Mouse (Mus musculus): ENCODE measurements around the gene Dusp10. TPM values are rescaled to one million over a fixed set of nuclear protein-coding genes. Genes with fewer than 3 reads are reported as not detected.

Dusp10 gene
- total RNA-seq, 1 experiment from 2014 or later, result 15.5 TPM

DNA sequence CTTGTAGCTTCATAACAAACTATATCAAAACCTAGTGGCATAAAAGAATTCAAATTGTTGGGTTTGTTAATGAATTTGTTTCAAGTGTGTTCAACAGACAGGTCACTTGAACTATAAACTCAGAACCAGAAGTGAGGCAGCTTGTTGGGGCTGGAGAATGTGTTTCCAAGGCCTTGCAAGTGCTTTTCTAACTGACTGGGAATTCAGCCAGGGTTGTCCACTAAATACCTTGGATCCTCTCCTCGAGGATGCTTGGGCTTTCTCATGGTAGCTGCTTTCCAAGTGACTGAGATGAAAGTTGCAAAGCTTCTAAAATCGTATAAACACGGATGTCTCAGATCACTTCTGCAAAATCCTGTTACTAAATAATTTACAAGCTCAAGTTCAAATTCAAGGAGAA is 69.6 kb downstream of the Dusp10 start:
- no peak for ATAC-seq (ENCODE audit: extremely low read depth, insufficient number of reproducible peaks, low FRiP score, poor library complexity, severe bottlenecking)

DNA sequence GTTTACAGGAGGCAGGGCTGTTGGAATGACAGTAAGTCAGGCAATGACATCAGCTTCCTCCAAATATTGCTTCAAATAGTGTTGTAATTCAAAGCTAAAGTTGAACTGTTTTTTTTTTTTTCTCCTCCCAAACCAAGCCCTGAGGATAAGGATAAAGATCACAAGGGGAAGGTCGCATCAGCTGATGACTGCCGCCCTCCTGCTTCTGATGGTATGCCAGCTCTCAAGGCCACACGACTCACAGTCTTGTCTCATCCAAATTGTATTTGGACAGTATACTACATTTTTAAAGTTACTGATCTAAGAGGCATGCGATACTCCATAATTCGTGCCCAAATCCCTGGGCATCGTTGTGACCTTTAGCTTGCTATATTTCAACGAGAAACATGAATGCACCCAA is 70.1 kb downstream of the Dusp10 start:
- no peak for ATAC-seq (ENCODE audit: extremely low read depth, insufficient number of reproducible peaks, low FRiP score, poor library complexity, severe bottlenecking)

DNA sequence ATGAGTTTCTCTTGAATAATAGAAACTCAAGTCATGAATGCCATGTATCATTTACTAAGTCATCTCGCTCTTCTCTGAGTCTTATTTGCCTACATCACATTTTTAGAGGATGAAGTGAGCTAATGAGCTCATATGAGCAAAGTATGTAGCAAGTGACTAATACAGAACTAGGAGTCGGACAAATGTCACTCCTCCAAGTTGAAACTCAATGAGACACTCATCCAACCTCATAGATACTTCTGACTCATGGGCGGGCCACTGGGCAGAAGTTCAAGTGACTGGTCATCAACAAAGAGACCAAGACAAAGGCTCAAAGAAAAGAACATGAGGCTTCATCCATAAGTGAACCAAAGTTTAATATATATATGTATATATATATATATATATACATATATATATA is 71.9 kb downstream of the Dusp10 start:
- ATAC-seq (ENCODE audit: extremely low read depth, insufficient number of reproducible peaks, low FRiP score, poor library complexity, severe bottlenecking), result no peak

DNA sequence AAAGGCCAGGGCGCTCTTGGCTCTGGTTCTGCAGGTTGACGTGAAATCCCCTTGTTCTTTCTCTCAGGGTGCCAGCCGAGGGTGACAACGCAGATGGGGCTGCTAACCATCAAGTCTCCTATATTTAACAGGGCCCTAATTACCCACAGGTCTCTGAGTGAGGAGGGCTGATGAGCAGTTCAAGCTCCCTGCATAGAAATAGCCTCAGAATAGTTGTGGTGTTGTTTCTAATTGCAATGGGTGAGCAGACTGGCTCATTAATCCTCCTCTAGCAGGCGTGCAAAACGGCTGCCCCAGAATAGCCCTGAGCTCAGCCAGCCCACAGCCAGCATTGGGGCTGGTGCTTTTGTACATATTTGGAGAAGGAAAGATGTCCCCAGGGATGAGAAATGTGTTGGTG is 77.4 kb downstream of the Dusp10 start:
- ATAC-seq (ENCODE audit: extremely low read depth, insufficient number of reproducible peaks, low FRiP score, poor library complexity, severe bottlenecking), result no peak

DNA sequence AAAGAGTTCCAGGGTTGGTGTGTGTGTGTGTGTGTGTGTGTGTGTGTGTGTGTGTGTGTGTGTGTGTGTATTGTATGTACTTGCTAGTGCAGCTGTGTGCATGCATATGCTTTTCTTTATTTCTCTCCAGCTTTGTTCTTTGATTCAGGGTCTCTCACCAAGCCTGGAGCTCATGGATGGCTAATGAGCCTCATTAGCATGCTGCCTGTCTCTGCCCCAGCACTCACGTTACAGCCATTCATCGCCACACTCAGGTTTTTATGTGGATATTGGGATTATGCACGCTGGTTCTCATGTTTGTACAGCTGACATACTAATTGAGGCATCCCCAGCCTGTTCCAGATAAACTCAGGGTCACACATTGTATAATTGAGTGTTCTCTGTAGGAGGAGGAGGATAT is 81.8 kb downstream of the Dusp10 start:
- ATAC-seq (ENCODE audit: extremely low read depth, insufficient number of reproducible peaks, low FRiP score, poor library complexity, severe bottlenecking), result no peak

DNA sequence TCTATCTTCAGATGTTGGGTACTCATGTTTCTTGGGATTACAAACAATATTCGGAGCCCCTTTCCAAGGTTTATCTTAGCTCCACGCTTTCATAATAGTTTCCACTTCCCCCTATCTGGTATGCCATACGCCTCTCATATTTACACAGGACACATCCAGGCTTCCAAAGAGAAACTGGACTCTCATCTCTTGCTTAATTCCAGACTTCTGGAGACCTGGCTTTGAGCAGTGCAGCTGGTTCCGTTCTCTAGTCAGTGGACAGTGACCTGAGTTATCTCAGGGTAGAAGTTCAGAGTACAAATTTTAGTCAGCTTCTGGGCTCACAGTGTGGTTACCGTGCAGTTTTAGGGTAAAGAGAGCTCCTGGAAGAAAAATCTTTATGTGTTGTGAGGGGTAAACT is 87.3 kb downstream of the Dusp10 start:
- no peak for ATAC-seq (ENCODE audit: extremely low read depth, insufficient number of reproducible peaks, low FRiP score, poor library complexity, severe bottlenecking)

DNA sequence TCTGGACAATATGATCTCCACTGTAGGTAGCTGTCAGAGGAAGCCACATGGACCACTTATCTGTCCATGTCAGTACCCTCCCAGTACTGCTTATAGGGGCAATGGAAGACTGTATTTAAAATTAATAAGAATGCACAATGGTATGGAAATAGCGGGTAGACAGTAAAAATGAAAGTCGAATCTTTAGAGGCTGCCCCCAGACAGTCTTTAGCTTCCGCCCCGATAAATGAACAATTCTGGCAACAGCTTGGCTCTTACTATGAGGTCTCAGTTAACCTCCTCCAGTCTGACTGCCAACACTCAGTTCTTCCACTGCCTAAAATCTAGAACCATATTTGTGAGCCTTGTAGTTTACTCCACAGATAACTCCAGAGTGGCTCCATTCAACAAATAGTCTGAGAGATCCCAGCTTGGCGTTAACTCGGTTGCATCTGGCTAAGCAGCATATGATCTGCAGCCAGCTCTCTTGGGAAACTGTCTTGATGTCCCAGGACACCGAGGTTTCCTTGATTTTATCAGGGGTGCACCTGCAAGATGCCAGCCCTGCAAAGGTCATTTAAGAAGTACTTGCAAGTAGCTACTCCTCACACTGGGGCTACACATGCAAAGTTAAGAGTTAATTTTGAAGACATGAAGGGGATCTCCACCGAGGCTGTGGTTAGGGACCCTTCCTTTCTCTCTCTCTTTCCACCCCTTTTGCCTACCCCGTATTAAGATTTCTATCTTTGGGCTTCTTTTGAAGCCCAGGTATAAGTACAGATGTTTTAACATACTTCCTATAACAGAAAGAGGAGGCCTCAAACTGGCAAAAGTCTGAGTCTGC is 88.0 kb downstream of the Dusp10 start:
- no peak for ATAC-seq (ENCODE audit: extremely low read depth, insufficient number of reproducible peaks, low FRiP score, poor library complexity, severe bottlenecking)

DNA sequence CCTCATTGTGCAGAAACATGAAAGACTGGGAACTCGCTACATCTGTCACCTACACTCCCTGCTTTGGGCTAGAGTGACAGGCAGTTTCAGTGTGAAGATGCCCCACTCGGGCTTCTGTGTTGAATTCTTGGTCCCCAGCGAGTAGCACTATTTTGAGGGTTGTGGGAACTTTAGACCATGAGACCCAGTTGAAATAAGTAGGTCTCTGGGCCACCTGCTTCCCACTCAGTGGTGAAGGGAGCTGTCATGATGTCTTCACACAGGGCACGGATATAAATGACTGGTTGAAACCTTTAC is 88.6 kb downstream of the Dusp10 start:
- no peak for ATAC-seq (ENCODE audit: extremely low read depth, insufficient number of reproducible peaks, low FRiP score, poor library complexity, severe bottlenecking)

DNA sequence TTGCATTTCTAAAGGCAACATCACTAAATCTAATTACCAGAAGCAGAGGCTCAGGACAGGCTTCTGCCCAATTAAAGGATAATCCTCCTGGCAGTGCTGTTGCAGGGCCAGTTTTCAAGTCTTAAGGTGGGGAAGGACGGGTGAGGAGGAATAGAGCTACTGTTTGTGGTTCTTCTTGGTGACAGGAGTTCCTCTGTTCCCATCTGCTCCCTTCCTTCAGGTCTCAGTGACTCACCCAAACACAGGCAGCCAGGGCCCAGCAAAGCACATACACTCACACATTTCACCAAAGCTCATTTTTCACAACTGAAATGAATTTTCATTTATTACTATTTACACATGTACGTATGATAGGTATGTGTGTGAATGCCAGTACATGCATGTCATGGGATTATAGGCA is 93.7 kb downstream of the Dusp10 start:
- ATAC-seq (ENCODE audit: extremely low read depth, insufficient number of reproducible peaks, low FRiP score, poor library complexity, severe bottlenecking), result no peak

DNA sequence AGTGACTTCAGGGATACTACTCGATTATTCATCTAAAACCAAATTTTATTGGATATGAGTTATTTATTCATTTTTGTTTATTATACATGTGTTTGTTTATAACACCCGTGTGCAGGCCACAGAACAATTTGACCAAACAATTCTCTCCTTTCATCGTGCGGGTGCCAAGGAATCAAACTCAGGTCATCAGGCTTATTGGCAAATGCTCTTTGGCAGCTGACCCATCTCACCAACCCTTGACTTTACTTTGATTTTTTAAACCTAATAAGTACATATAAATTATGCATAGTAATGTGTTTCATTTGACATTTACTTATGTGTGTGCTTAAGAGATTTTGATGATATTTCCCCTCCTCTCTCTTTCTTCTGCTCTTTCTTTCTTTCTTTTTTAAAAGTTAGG is 94.3 kb downstream of the Dusp10 start:
- no peak for ATAC-seq (ENCODE audit: extremely low read depth, insufficient number of reproducible peaks, low FRiP score, poor library complexity, severe bottlenecking)

DNA sequence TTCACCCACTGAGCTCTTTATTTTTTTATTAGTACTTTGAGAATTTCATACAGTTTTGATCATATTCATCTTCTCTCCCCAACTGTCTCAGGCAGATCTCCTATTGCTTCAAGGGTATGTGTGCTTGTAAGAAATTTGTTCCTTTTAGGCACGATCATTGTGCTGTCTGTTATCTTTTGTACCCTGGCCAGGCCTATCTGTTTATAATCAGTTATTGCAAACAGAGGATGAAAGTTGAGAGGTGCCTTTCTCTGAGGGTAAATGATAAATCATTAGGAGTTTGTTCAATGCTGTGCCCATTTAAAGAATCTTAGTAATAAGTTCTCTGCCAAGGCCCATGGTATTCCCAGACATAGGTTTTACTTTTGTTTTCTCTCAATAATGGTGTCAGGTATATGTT is 95.2 kb downstream of the Dusp10 start:
- ATAC-seq (ENCODE audit: extremely low read depth, insufficient number of reproducible peaks, low FRiP score, poor library complexity, severe bottlenecking), result no peak

DNA sequence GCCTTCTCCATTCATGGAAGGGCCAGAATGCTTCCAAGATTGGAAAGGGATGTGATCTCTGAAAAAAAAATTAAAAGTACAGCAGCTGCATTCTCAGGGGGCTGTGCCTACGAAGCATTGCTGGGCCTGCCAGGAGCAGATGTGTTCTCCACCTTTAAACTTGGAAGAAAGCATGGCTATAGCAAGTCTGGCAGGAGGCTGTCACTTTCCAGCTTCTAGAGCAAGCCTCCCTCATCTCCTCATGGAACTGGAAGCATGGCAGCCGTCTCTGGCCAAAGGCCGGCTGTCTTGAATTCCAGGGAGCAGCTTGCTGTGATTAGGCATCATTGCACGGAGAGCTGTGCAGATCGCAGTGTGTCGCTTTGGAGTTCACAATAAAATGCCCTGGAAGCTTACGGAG is 104.5 kb downstream of the Dusp10 start:
- no peak for ATAC-seq (ENCODE audit: extremely low read depth, insufficient number of reproducible peaks, low FRiP score, poor library complexity, severe bottlenecking)

DNA sequence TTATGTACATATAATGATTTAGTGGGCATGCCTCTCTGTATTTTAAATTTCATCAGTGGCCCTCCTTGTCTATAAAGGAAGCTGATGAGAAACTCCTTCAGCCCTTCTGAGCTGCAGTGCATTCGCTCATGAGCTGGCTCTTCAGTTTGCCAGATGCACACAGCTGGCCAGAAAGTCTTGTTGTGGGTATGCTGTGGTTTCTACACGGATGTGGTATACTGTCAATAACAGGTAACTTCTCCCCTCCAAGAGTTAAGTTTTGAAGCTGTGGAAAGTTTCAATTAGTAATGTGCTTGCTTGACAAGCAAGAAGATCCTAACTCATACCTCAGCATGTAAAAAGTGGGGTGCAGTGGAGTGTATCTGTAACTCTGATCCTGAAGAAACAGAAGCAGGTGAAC is 104.9 kb downstream of the Dusp10 start:
- ATAC-seq (ENCODE audit: extremely low read depth, insufficient number of reproducible peaks, low FRiP score, poor library complexity, severe bottlenecking), result no peak

DNA sequence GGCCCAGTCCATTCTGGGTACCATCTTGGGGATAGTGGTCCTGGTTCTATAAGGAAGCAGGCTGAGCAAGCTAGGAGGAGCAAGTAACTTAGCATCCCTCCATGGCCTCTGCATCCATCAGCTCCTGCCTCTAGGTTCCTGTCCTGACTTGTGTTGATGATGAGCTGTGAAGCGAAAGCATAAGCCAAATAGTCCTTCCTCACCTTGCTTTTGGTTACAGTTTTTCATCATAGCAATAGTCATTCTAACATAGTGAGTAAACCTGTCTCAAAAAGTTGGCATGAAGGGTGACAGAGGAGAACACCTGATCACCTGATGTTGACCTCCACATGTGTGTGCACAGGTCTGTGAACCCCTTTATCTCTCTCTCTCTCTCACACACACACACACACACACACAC is 105.5 kb downstream of the Dusp10 start:
- no peak for ATAC-seq (ENCODE audit: extremely low read depth, insufficient number of reproducible peaks, low FRiP score, poor library complexity, severe bottlenecking)

Other genes with a start within 250 kb of the Dusp10 start
- 5.3 and 6.5 TPM in 2 replicates for gene 1700056E22Rik, start 21.0 kb downstream of the Dusp10 start, total RNA-seq (2017)

All from neutrophil, adult 5-6 weeks (primary cell).